Mouse (Mus musculus): Measurements from ENCODE around the gene Nfil3.

Gene Nfil3

DNA sequence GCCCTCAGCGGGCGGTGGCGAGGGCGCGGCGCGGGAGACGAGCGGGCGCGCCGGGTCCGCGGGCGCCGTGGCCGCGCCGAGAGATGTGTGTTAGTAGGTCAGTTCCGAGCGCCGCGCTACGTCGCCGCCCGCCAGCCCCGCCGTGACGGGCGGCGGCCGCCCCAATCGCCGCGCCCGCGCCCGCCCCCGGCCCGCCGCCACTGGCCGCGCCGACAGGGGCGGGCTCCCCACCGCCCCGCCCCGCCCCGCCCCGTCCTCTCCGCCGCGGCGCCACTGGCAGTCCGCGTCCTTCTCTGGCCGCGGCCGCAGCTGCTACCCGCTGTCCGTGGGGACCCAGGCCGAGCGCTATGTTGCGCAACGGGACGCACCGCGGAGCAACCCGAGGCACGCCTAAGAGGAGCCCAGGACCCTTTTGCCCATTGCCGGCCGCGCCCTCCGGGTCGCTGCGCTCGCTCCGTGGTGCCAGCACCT is at the start of gene Nfil3:
Gene Nfil3 (minus strand): TSS at position 123 of the 471 bp plus-strand sequence.
- DNase-seq (ENCODE audit: low spot score): peak; percentile 86

DNA sequence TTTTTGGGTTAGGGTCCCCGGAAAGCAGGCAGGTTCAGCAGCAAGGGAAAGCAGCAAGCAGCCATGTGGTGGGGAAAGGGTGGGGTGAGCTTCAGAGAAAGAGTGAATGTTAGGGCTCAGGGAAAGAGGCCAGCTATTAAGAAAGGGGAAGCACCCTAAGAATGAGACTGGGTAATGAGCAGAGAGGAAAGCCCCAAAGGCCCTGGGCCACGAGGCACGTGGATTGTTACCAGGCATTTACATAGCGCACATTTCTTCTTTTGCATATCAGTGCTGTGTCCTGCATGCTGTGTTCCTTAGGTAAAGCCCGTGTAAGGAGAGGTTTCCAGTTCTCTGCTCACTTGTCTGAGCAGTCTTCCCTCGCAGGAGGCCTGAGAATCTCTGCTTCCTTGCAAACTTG is 43.4 kb upstream of the Nfil3 start:
- no peak for DNase-seq (ENCODE audit: low spot score)

DNA sequence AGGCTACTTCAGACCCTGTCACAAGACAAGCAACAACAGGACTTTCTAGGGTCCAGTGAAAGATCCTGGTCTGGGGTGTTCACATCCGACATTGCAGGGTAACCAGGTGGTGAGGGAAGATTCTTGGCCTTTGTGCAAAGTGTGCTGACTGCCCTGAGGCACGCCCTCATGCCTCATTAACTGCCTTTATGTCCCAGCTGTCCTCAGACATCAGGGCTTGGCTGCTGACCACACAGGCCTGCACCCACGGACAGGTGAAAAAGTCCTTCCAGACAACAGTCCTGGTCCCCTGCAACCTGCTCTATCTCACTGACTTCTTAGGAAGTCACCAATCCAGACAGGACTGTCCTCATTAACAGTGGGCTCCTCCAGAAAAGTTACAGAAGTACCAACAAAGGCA is 39.4 kb upstream of the Nfil3 start:
- DNase-seq (ENCODE audit: low spot score): no peak

DNA sequence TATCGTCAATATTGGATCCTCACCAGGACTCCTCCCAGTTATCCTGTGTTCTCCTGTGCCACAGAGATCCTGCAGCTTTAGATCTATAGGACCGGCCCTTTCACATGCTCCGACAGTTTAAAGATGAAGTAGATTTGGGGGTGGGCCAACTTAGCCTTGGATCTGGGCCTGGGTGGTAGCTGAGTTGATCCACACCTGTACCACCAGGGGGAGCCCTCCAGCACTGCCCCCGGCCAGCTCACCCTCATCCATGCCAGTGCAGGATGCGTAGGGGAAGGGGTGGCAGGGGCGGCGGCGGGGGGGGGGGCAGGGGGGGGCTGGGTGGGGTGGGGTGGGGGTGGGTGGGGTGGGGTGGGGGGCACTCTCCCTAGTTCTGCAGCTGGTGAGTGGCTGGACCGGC is 38.7 kb upstream of the Nfil3 start:
- no peak for DNase-seq (ENCODE audit: low spot score)

DNA sequence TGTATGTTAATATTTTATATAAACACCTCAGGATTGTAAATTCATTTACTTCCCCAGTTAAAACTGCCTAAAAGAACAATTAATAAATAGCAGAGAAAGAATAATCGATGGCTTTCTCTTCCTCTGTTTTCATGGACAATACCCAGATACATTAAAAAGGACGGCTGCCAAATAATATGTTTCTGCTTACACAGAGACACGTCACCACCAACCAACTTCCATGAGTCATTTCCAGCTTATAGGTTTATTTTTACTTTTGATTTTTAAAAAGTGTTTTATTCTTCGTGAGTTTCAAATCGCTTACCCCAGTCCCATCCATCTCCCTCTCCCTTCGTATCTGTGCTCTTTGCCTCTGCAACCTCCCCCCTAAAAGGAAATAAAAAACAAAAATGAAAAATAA is 38.1 kb upstream of the Nfil3 start:
- no peak for DNase-seq (ENCODE audit: low spot score)

DNA sequence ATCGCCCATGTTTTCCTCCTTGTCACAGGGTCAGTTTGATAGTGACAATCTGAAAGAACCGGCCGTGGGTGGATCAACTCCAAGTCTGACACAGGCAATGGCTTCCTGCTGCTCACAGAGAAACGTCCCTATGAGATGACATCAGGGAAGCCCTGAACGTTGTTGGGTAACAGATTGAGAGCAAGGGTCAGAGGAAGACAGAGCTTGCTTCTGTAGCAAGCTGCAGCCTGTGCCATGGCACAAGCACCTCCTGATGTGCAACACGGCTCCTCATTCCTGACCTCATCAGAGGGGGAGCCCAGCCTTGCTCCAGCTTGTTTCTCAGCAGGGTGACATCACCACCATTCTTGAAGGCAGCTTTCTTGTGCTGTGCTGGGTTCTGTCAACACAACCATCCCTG is 37.1 kb upstream of the Nfil3 start:
- no peak for DNase-seq (ENCODE audit: low spot score)

DNA sequence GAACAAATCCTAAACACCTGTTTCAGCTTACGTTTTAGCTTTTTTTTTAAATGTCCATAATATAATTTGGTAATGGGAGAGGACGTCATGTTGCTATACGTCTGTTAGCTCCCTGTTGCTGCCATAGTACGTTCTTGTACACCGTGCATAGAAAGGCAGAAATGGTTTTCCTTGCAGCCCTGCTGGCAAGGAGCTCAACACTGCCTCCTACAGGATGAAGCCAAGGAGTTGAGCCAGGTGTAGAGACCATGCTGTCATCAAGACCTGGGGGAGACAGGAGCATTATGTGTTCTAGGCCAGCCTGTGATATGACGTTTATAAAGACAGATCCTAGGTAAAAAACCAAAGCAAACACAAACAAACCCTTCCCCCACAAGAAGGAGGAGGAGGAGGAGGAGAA is 36.2 kb upstream of the Nfil3 start:
- DNase-seq (ENCODE audit: low spot score): no peak

DNA sequence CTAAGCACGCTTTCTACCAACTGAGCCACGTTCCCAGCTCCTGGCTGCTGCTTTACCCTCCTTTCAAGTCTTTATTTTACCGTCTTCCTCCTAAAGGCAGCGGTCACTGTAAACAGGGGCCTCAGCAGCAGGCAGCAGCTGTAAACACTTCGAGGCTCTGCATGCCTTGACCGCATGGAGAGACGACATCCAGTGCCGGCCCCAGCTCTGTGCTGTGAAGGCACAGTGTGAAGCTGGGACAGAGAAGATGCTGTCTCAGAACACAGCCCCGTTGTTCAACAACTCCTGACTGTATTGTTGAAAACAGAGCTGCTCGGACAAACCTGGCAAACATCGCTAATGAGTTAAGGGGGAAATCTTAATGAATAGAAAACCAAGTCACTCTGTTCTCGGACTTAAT is 30.6 kb upstream of the Nfil3 start:
- DNase-seq (ENCODE audit: low spot score): no peak

DNA sequence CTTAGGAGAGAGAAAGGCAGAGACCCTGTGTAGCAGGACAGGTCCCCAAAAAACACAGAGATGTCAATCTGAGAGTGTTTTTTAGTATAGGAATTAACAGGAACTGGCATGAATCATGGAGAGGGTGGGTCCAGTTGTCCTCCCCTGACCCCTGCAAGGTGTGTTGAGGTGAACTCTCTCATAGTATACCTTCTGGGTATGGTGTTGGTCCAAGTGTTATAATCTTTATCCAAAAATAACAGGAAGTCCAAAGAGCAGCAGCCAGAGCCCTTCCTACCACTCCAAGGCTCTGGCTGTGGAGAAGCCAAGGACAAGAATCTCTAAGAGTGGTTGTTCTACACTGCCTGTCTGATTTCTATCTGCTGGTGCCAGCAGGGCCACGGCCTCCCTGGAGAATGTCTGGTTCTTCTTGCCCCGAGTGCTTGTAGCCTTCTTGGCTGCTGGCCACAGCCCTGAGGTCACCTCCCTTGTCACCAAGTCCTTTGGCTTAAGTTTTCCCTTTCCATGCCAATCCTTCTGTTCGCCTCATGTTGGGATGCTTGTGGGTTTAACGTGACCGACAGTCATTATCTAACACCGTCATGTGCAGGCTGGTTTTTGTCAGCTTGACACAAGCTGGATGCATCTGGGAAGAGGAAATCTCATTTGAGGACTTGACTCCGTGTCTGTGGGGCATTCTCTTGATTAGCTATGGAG is 27.8 kb upstream of the Nfil3 start:
- no peak for DNase-seq (ENCODE audit: low spot score)

DNA sequence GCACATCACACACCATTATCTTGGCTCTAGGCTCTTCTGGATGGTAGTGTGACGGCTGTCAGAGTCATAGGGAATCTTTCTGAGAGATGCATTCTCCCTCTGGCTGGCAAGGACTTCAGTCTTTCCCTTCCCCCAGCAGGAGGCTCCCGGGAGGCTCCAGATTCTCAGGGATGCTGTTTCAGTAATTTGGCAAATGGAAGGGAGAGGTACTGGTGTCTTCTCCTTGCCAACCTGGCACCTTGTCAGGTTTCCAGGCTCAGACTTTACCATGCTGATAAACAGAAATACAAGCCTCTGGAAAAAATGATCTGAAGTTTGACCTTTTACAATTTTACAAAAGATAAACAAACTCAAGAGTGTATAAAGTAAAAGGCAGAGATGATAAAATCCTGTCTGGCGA is 26.9 kb upstream of the Nfil3 start:
- no peak for DNase-seq (ENCODE audit: low spot score)

DNA sequence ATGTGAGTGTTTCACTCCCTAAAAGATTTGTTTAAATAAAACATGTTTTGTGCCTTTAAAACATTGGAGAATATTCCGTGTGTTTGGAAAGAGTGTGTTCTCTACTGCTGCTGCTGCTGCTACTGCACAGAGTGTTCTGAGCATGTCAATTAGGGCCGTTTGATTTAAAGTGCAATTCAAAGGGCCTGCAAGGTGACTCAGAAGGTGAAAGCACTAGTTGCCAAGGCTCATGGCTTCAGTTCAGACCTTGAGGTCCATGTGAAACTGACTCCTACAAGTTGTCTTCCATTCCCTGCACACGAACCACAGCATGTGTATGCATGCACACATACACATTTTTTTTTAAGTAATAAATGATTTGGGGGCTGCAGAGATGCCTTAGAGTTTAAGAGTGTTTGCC is 22.4 kb upstream of the Nfil3 start:
- no peak for DNase-seq (ENCODE audit: low spot score)

DNA sequence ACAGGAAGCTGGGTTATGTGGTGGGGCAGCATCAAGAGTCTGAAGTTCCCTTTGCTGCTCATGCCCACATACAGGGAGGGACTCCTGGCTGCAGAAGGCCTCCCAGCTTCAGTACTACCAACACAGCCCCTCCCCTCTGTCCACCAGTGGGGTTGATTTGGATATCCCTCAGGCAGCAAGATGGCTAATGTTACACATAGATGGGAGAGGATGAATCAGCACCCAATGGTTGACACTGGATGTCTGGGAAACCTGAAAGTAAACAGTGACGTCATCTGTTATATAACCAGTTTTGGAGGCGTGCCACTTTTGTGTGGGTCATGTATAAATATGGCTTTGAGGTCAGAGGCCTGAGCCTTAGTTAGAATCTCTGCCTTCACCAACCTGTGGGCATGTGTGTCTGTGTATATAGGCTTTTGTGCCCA is 20.6 kb upstream of the Nfil3 start:
- DNase-seq (ENCODE audit: low spot score): no peak

DNA sequence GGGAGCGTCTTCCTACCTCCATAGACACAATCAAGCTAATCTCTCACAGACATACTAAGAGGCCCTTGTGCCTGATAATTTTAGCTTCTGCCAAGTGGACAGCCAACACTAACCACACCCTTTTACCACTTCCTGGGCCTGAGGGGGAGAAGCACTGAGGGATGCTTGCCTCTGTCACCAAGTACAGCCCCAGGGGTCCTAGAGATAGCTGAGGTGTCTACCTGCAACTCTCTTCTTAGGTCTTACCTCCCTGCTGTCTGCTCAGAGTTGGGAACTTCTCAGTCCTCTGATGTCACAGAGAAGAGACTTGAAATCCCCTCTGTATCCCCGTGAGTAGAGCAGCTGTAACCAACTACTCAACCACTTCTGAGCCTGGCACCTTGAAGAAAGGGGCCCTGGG is 19.6 kb upstream of the Nfil3 start:
- DNase-seq (ENCODE audit: low spot score): no peak

DNA sequence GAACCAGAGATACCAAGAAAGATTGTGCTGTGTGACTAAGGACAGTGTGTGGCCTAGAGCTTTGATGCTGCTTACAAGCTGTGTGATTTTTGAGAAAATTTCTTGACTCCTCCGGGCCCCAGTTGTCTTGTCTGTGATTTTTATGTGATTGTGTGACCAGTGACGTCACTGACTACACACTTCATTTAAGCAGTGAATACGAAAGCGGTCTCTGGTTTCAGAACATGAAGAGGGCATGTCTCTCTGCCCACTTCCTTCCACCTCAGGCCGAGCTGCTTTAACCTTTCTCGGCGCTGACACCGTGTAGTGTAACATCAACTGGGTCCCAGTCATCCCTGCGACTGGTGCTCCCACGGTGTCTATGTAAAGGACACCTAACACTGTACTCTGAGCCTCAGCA is 17.7 kb upstream of the Nfil3 start:
- no peak for DNase-seq (ENCODE audit: low spot score)

DNA sequence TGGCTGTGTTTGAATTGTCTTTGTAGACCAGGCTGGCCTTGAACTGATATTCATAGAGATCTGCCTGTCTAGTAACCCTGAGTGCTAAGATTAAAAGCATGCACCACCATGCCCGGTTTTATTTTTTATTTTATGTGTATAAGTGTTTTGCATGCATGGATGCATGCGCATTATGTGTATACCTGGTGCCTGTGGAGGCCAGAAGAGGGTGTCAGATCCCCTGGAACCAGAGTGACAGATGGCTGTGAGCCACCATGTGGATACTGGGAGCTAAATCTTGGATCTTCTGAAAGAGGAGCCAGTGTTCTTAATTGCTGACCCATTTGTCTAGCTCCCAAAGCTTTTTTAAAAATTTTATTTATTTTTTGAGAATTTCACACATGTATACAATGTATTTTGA is 16.9 kb upstream of the Nfil3 start:
- no peak for DNase-seq (ENCODE audit: low spot score)

DNA sequence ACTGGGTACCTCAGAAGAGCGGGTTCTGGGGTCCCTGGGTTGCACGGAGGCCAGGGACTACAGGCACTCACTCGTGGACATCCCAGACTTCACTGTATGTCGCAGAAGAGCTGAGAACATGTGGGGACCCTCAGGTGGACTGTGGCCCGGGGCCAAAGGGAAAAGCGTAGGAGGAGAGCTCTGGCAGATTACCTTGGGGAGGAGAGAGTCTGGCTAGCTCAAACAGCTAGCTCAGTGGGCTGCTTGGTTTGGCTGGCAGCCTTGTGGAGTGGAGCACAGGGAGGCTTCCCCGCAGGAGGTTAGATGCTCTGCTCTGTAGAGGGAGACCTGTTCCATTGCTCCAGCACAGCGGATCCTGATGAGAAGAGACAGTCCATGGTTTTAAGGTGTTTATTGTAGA is 15.3 kb upstream of the Nfil3 start:
- DNase-seq (ENCODE audit: low spot score): no peak

DNA sequence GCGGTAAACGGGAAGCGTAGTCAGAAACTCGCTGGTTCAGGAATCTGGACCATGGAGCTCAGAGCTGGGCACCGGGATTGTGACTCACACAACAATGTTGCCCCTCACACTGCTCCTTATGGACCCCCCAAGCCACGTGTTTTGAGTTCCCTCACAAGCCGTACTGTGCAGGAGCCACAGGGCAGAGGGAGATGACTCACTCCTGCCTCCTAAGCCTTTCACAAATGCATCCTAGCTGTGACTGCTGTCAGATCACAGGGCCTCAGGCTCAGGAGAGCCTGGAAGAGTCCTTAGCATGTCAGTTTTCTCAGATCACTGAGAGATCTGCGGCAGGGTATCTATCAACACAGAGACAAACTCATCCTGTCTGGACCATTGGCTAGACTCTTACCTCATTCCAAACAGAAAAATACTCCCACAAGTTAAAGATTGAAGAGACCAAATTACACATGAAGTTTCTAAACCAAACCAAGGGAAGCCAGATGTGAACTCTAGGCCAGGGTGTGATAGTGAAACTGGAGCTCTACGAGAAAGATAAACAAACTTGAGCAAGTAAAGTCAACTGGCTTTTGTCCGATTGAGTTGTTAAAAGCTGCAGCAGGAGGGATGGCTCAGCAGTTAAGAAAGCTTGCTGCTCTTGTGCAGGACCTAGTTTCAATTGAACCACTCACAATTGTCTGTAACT is 13.5 kb upstream of the Nfil3 start:
- peak; percentile 75 for DNase-seq (ENCODE audit: low spot score)

DNA sequence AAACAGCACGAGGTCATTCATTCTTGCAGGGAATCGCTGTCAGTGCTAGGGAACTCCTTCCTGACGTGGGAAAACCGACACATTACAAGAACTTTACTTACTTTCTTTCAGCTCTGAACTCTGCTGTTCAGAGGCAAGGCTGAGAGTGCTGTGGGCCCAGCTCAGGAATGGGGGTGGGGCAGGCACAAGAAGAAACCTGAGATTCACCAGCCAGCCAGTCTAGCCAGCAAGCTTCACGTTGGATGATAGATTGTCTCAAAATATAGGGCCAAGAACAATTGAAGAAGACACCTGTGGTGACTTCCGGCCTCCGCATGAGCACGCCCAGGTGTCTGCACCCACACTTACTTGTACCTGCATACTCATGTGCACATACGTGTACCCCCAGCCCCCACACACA is 9.3 kb upstream of the Nfil3 start:
- no peak for DNase-seq (ENCODE audit: low spot score)

DNA sequence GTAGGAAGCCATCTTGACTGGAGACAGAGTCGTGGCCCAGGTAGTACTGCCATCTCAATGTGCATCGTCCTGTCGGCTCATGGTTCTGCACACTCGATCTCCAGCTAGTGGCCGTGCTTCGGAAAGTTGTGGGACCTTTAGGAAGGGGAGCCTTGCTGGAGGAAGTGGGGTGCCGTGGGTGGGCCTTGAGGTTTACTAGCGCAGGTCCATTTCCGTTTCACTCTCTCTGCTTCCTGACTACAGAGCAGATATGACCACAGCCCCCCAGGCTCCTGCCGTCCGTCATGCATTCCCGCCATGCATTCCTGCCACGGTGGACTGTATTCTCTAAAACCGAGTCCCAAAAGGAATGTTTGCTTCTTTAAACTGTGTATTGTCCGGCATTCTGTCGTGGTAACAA is 8.1 kb upstream of the Nfil3 start:
- DNase-seq (ENCODE audit: low spot score): no peak

DNA sequence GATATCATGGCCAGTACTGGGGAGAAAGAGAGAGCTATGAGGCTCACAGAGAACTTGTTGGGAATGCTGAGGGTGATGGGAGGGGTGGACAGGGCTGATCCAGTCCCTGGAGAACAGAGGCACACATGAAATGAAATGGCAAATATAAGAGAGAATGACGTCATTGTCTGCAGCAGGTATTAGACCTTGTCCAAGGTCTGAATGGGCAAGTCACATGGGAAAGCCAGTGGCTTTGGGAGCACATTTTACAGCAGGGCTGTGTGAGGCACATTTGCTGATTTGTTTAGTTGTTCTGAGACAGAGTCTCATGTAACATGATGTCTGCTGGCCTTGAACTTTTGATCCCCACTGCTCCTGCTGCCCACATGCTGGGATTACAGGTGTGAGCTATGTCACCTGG is 7.0 kb upstream of the Nfil3 start:
- DNase-seq (ENCODE audit: low spot score): no peak

DNA sequence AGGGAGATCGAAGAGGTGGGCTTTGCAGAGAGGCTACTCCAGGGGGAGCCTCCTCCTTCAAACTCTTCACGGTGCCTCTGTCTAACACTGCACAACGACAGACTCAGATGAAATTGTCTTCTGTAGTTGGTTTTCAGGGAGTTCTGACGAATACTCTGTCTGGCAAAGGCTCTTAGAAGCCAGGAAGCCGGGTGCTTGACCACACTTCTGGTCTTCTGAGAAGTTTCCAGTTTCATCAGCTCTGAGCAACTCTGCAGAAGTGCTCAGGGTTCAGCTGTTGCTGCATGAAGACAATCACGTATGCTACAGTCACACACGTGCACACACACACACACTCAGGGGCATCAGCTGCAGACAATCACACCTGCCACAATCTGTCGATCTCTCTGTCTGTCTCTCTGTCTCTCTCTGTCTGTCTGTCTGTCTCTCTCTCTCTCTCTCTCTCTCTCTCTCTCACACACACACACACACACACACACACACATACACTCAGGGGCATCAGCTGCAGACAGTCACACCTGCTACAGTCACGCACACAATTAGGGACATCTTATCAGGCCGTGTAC is 5.4 kb upstream of the Nfil3 start:
- no peak for DNase-seq (ENCODE audit: low spot score)

DNA sequence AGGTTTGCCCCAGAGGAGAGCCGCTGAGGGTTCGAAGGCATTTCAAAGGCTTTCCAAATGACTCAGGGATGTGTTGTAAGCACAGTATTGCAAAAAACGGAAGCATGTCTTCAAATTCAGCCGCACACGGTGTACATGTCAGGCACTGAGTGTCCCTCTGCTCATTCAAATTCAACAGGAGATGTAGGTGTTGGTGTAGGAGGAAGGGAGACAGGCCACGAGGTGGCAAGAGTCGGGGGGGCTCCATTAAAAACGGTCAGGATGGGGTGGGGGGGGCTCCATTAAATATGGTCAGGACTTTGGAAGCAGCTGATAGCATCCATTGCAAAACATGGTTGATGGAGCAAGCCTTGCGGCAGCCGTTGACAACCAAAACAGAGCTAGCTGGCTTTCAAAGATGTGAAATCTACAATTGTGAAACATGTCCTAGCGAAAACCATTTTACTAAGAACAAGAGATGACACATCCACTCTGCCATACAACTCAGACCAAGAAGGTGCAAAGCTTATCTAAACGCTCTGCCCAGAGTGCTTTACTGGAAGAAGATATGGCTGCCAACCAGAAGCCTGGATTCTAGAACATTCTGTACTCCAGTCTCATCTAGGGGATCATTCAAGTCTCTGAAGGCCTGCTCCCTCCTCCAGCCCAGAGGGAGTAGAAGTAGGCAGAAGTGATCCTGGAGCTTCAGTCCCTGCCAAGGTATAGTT is 4.8 kb upstream of the Nfil3 start:
- no peak for DNase-seq (ENCODE audit: low spot score)

DNA sequence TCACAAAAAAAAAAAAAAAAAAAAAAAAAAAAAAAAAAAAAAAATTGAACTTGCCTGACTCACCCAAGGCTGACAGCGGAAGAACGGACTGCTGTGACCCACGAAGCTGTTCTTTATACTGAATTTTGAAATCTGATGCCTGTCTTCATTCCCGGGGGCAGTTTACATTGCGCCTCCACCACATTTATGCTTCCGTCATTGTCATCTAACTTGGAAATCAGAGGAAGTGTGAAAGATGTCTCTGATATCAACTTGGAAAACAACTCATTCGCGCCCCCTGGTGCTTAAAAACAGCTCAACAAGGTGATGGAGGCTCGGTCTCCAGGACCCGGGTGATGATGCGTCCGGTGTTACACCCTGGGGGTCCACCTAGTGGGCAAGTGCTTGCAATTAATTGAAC is 1.8 kb upstream of the Nfil3 start:
- peak; percentile 87 for DNase-seq (ENCODE audit: low spot score)

Data from yolk sac, embryonic 10.5 days (tissue).